Mouse (Mus musculus): ENCODE measurements around the gene Tm4sf20. TPM values are rescaled to one million over a fixed set of nuclear protein-coding genes. Genes with fewer than 3 reads are reported as not detected.

Tm4sf20 gene
- polyA plus RNA-seq, 1 experiment from 2014 or later = 0.21 TPM

DNA sequence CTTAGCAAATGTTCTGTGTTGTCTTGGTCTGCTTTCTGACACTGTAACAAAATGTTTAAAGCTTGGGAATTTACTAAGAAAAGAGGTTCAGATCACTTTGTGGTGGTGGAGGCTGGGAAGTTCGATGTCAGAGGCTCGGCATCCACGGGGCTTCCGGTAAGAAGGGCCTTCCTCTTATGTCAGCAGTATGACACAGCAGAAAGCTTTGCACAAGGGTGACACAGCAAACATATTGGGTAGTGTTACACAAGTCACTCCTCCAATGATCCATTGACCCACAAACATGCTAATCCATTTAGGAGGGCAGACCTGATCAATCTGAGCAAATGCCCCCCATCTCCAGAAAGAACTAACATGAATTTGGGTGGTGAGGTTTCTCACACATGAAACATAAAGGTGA, 28.8 kb upstream of the Tm4sf20 start:
- no peak overlapping the region for H3K9ac ChIP-seq
- H3K27me3 ChIP-seq = no peaks in the 10 kb centered on the region
- no peaks in the 10 kb centered on the region for H3K4me1 ChIP-seq
- no peak overlapping the region for H3K4me3 ChIP-seq (replicated peaks)
- H3K4me2 ChIP-seq (replicated peaks) = no peak overlapping the region
- ATAC-seq (ENCODE audit: insufficient number of reproducible peaks, low FRiP score, low TSS enrichment, low read depth) = no peak
- WGBS = 88% methylated on average over 4 of the region's 4 CpGs
- H3K27ac ChIP-seq (replicated peaks) = no peak overlapping the region
- no peaks in the 10 kb centered on the region for H3K9me3 ChIP-seq (replicated peaks)
- no peaks in the 10 kb centered on the region for H3K36me3 ChIP-seq

DNA sequence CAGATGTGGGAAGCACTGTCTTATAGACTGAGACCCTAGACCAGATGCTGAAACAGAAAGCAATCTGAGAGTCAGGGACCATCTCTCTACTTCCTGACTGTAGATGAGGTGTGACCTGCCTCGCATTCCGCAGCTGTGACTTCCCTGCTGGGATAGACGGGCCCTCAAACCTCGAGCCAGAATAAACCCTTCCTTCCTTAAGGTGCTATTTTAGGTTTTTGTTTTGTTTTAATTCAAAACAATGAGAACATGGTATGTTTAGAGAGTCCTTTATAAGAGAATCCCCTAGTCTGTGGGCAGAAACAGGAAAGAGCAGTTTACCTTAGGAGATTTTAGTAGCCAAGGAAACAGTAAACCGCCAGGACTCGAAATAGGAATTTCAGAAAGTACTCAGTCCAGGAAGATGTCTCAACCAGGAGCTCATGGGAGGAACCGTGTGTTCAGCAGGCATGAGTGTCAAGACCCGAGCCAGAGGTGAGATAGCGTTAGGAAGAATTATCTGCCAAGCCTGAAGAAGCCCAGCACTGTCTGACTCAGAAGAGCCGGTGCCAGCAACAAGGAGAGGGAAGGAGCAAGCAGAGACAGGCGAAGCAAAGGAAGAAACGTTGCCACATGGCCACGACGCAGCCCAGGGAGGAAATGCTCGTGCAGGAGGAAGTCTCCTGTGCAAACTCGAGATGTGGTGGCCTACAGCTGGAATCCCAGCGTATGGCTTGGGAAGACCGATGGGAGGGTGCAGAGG, 27.6 kb upstream of the Tm4sf20 start:
- Histone ChIP-seq H3K9ac (no peak overlapping the region), H3K4me3 (replicated peaks) (no peak overlapping the region), H3K36me3 (no peaks in the 10 kb centered on the region), H3K4me1 (no peaks in the 10 kb centered on the region), H3K27ac (replicated peaks) (no peak overlapping the region), H3K4me2 (replicated peaks) (no peak overlapping the region), H3K9me3 (replicated peaks) (no peaks in the 10 kb centered on the region), H3K27me3 (no peaks in the 10 kb centered on the region)
- 63% methylated on average over 18 of the region's 18 CpGs for WGBS
- ATAC-seq (ENCODE audit: insufficient number of reproducible peaks, low FRiP score, low TSS enrichment, low read depth) = no peak

DNA sequence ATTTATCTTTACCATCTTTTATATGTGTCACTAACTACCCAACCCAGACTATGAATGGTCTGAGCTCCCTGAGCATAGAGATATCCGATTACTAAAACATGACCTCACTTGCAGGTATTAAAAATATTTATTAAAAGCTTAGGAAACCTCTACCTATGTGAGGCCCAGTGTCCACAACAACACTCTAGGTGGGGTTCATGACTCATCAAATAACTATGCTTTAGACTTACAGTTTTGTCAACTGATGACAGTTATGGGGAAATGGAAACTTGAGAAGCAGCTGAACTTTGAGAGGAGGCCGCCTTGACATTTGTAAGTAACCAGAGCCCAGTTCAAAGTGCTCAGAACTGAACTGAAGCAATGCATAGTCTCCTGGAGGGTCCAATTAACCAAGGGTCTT, 26.9 kb upstream of the Tm4sf20 start:
- no peak for ATAC-seq (ENCODE audit: insufficient number of reproducible peaks, low FRiP score, low TSS enrichment, low read depth)
- Histone ChIP-seq H3K27me3 (no peaks in the 10 kb centered on the region), H3K27ac (replicated peaks) (no peak overlapping the region), H3K9ac (no peak overlapping the region), H3K4me1 (no peaks in the 10 kb centered on the region), H3K4me3 (replicated peaks) (no peak overlapping the region), H3K9me3 (replicated peaks) (no peaks in the 10 kb centered on the region), H3K4me2 (replicated peaks) (no peak overlapping the region), H3K36me3 (no peaks in the 10 kb centered on the region)
- WGBS = 64% methylated on average over 2 of the region's 2 CpGs

DNA sequence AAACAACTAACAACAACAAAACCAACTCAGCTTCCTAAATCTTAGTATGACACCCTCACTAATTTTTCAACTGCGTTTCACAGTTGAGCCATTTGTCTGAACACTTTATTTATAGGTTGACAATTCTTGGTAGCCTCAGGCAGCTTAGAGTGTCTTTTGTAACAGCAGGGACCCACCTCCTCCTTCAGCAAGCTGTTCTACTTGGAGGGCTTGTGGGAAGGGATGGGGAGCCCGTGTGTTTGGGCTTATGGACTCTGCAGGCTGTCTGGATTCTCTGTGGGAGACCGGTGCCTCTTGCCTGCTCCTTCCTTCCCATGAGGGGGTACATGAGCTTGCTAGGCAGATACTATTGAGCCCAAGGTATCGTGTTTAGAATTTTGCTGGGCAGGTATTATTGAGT, 25.7 kb upstream of the Tm4sf20 start:
- H3K4me2 ChIP-seq (replicated peaks) = no peak overlapping the region
- H3K36me3 ChIP-seq = no peaks in the 10 kb centered on the region
- H3K27me3 ChIP-seq = no peaks in the 10 kb centered on the region
- no peak overlapping the region for H3K9ac ChIP-seq
- no peak overlapping the region for H3K27ac ChIP-seq (replicated peaks)
- ATAC-seq (ENCODE audit: insufficient number of reproducible peaks, low FRiP score, low TSS enrichment, low read depth) = no peak
- no peaks in the 10 kb centered on the region for H3K9me3 ChIP-seq (replicated peaks)
- no peak overlapping the region for H3K4me3 ChIP-seq (replicated peaks)
- 55% methylated on average over 4 of the region's 4 CpGs for WGBS
- no peaks in the 10 kb centered on the region for H3K4me1 ChIP-seq

DNA sequence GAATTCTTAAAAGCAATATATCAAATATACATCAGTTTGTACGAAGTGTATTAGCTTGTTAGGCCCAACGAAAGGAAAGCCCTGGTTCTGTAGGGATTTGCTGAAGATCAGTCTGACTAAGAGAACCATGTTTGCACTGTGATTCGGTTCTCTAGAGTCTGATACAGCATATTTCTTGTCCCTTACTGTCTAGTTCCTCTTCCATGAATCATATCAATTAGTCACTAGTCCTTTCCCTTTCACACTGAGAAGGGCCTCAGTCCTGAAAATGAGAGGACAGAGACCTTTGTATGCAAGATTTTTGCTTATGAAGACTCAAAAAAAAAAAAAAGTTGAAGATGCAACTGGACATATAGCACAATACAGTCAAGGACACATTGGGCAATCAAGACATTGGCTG, 24.8 kb upstream of the Tm4sf20 start:
- 78% methylated on average over 3 of the region's 3 CpGs for WGBS

DNA sequence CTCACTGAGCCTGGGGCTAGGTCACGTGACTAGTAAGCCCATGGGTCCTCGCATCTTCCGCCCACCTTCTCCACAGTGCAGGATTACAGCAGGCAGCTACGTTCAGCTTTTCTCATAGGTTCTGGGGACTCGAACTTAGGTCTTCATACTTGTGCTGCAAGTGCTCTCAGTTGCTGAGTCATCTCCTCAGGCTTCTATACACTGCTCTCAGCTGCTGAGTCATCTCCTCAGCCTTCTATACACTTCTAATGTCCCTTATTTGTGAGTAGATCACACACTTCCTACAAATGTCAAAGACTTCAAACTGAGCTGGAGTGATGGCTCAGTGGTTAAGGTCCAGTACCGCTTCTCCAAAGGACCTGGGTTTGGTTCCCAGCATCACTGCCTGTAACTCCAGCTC, 24.0 kb upstream of the Tm4sf20 start:
- Histone ChIP-seq H3K4me3 (replicated peaks) (no peak overlapping the region), H3K27ac (replicated peaks) (no peak overlapping the region), H3K9ac (no peak overlapping the region), H3K36me3 (no peaks in the 10 kb centered on the region), H3K27me3 (no peaks in the 10 kb centered on the region), H3K4me2 (replicated peaks) (no peak overlapping the region), H3K4me1 (peaks cover 8% of the 10 kb centered on the region; the same call in 1 of the 2 replicates), H3K9me3 (replicated peaks) (no peaks in the 10 kb centered on the region)
- ATAC-seq (ENCODE audit: insufficient number of reproducible peaks, low FRiP score, low TSS enrichment, low read depth) = no peak
- WGBS = 92% methylated on average over 6 of the region's 6 CpGs

More for the DNA sequence above, 24.8 kb upstream of the Tm4sf20 start:
- no peak overlapping the region for H3K9ac ChIP-seq
- H3K4me1 ChIP-seq = 0 out of 2 replicates have a peak, but pooled peaks cover 2% of the 10 kb centered on the region
- H3K9me3 ChIP-seq (replicated peaks) = no peaks in the 10 kb centered on the region
- no peak overlapping the region for H3K4me2 ChIP-seq (replicated peaks)
- no peaks in the 10 kb centered on the region for H3K36me3 ChIP-seq
- H3K27ac ChIP-seq (replicated peaks) = no peak overlapping the region
- no peak for ATAC-seq (ENCODE audit: insufficient number of reproducible peaks, low FRiP score, low TSS enrichment, low read depth)
- no peak overlapping the region for H3K4me3 ChIP-seq (replicated peaks)
- no peaks in the 10 kb centered on the region for H3K27me3 ChIP-seq

DNA sequence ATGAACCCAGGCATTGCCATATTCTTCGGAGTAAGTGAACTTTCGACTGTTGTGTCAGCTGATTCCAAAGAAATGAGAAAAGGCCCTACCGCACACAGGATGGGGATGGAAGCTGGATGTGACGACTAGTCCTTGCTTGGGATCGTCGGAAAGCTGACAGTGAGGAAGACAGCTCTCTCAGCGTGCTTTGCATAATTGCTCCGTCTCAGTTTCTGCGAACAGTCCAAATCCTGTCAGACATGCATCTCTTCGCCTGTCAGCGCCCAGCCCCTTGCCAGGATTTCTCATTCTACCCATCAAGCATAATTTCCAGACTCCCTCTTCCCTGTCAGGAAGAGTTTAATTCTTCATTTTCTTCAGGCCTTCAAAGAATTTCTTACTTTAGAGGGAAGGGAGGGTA, 22.8 kb upstream of the Tm4sf20 start:
- peaks cover 8% of the 10 kb centered on the region; the same call in 1 of the 2 replicates for H3K4me1 ChIP-seq
- 49% methylated on average over 11 of the region's 11 CpGs for WGBS
- no peak overlapping the region for H3K4me2 ChIP-seq (replicated peaks)
- no peak overlapping the region for H3K4me3 ChIP-seq (replicated peaks)
- H3K27ac ChIP-seq (replicated peaks) = no peak overlapping the region
- no peaks in the 10 kb centered on the region for H3K9me3 ChIP-seq (replicated peaks)
- H3K27me3 ChIP-seq = no peaks in the 10 kb centered on the region
- H3K9ac ChIP-seq = no peak overlapping the region
- H3K36me3 ChIP-seq = no peaks in the 10 kb centered on the region
- ATAC-seq (ENCODE audit: insufficient number of reproducible peaks, low FRiP score, low TSS enrichment, low read depth) = no peak

DNA sequence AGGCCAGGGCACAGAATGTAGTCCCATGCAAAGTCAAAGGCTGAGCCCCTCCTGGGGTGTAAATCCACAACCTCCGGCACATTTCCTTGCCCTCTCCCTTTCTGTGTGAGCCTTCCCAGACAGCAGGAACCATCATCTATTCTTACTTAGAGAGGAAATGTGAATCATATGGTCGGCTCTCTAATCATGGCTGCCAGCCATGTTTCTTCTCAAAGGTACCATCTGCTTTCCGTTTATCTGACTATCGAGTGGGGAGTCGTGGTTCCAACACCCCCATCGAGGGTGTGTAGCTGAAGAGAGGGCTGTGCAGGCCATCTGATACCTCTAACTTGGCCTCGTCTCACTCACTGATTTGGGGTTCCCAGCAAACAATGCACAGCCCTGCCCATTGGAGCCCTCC, 19.8 kb upstream of the Tm4sf20 start:
- no peak overlapping the region for H3K27ac ChIP-seq (replicated peaks)
- no peak for ATAC-seq (ENCODE audit: insufficient number of reproducible peaks, low FRiP score, low TSS enrichment, low read depth)
- no peaks in the 10 kb centered on the region for H3K9me3 ChIP-seq (replicated peaks)
- no peaks in the 10 kb centered on the region for H3K27me3 ChIP-seq
- 36% methylated on average over 7 of the region's 7 CpGs for WGBS
- no peak overlapping the region for H3K4me2 ChIP-seq (replicated peaks)
- no peak overlapping the region for H3K9ac ChIP-seq
- H3K36me3 ChIP-seq = no peaks in the 10 kb centered on the region
- peaks cover 8% of the 10 kb centered on the region; the same call in 1 of the 2 replicates for H3K4me1 ChIP-seq
- H3K4me3 ChIP-seq (replicated peaks) = no peak overlapping the region

DNA sequence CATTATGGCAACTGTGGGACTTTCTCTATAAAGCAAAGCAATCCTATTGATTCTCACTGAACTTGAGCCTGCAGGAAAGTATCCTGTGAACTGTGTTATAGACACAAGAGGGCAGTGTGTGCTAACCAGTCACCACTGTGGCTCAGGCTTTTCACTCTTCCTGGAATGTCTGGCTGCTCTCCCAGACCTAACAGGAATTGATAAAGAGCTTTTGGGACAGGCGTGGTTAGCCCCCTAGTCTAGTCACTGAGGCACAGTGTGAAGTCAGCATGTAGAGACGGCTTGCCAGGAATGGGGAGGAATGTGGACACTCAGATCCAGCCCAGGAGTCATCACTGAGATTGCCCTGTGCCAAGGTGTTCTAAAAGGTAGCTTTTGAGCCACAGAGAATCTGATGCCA, 19.2 kb upstream of the Tm4sf20 start:
- ATAC-seq (ENCODE audit: insufficient number of reproducible peaks, low FRiP score, low TSS enrichment, low read depth) = peak; percentile 77; the same call in 1 of the 2 replicates
- Histone ChIP-seq H3K4me2 (replicated peaks) (no peak overlapping the region), H3K27me3 (no peaks in the 10 kb centered on the region), H3K4me3 (replicated peaks) (no peak overlapping the region), H3K27ac (replicated peaks) (no peak overlapping the region), H3K9ac (no peak overlapping the region), H3K4me1 (peaks cover 8% of the 10 kb centered on the region; the same call in 1 of the 2 replicates), H3K9me3 (replicated peaks) (no peaks in the 10 kb centered on the region), H3K36me3 (no peaks in the 10 kb centered on the region)
- 2% methylated on average over 2 of the region's 2 CpGs for WGBS

DNA sequence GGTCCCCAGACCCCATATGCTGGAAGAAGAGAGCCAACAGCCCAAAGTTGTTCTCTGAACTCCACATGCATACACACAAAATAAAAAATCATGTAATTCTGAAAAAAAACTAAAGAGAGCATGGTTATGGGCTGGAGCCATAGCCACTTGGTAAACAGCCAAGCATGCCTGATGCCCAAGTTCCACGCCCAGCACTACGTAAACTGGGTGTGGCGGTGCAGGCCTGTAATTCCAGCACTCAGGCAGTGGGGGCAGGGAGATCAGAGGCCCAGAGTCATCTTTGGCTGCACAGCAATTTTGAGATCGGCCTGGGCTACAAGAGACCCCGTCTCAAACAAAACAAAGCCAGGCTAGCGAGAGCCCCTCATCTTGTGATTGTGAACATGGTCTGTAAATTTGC, 17.3 kb upstream of the Tm4sf20 start:
- no peak for ATAC-seq (ENCODE audit: insufficient number of reproducible peaks, low FRiP score, low TSS enrichment, low read depth)
- no peak overlapping the region for H3K4me3 ChIP-seq (replicated peaks)
- no peaks in the 10 kb centered on the region for H3K9me3 ChIP-seq (replicated peaks)
- no peaks in the 10 kb centered on the region for H3K27me3 ChIP-seq
- no peaks in the 10 kb centered on the region for H3K36me3 ChIP-seq
- H3K27ac ChIP-seq (replicated peaks) = no peak overlapping the region
- no peak overlapping the region for H3K4me2 ChIP-seq (replicated peaks)
- 44% methylated on average over 6 of the region's 6 CpGs for WGBS
- H3K4me1 ChIP-seq = peaks cover 8% of the 10 kb centered on the region; the same call in 1 of the 2 replicates
- no peak overlapping the region for H3K9ac ChIP-seq

DNA sequence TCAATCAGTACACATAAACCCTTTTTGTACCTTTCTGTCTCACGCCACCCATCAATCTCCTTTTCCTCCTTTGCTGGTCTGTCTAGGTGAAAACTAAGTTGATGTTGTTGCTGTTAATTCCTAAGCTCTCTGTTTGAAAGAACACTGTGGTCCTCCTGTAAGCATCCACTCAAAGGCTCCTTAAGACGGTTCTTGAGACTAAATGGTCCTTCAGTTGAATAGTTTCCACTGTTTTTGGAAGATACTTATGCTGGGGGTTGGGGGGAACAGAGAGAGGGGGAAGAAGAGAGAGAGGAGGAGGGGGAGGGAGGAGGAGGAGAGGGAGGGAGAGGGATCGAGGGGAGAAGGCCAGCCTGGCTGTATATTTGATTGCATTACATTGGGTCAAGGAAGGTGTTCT, 15.3 kb upstream of the Tm4sf20 start:
- ATAC-seq (ENCODE audit: insufficient number of reproducible peaks, low FRiP score, low TSS enrichment, low read depth) = no peak
- Histone ChIP-seq H3K36me3 (no peaks in the 10 kb centered on the region), H3K4me1 (peaks cover 8% of the 10 kb centered on the region; the same call in 1 of the 2 replicates), H3K9me3 (replicated peaks) (no peaks in the 10 kb centered on the region), H3K27me3 (no peaks in the 10 kb centered on the region), H3K4me3 (replicated peaks) (no peak overlapping the region), H3K27ac (replicated peaks) (no peak overlapping the region), H3K9ac (no peak overlapping the region), H3K4me2 (replicated peaks) (no peak overlapping the region)
- 85% methylated on average over 3 of the region's 3 CpGs for WGBS

DNA sequence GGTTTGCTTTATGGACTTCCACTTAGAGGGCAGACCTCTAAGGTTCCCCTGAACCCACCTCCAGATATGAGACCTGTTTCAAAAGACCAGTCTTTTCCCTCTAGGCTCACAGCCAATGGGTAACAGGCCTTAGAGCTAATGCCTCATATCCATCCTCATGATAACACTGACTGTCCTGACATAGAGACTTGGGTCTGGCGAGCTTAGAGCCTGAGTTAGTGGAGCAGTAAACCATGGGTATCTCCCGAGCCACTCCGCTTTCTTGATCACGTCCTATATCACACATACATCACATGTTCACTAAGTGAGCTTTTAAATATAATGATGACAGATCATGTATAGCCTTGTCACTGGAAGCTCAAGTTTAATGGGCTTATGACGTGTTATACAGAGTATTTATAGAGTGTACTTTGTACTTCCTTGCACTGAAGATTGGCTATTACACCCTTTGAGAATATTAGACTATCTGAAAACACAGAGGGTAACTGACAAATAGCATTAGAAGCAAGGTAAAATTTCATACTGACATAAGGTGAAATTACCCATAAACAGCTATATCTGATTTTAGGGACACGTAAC, 11.2 kb upstream of the Tm4sf20 start:
- Histone ChIP-seq H3K4me1 (no peaks in the 10 kb centered on the region), H3K27ac (replicated peaks) (no peak overlapping the region), H3K9ac (no peak overlapping the region), H3K27me3 (no peaks in the 10 kb centered on the region), H3K4me3 (replicated peaks) (no peak overlapping the region), H3K9me3 (replicated peaks) (no peaks in the 10 kb centered on the region), H3K36me3 (no peaks in the 10 kb centered on the region), H3K4me2 (replicated peaks) (no peak overlapping the region)
- no peak for ATAC-seq (ENCODE audit: insufficient number of reproducible peaks, low FRiP score, low TSS enrichment, low read depth)
- 81% methylated on average over 6 of the region's 6 CpGs for WGBS
